Mouse (Mus musculus) frontal cortex, postnatal 36 days (tissue): ENCODE measurements around the gene Ak9.
"Not testable (repeated sequence)": the region's sequence is repeated elsewhere in the genome, so short reads cannot be mapped to it uniquely, and the experiment has no call there.

Experiments used
- DNase-seq, 2 experiments: peaks; one replicate each; pipeline ENCODE4 v3.0.0; 2022; ENCODE audit warnings: low spot score in 2 of 2

The Ak9 gene

GRCm38 (mm10) chr10:41332533-41333043 is 28.8 kb downstream of the Ak9 start:
- DNase-seq: no peak

DNA sequence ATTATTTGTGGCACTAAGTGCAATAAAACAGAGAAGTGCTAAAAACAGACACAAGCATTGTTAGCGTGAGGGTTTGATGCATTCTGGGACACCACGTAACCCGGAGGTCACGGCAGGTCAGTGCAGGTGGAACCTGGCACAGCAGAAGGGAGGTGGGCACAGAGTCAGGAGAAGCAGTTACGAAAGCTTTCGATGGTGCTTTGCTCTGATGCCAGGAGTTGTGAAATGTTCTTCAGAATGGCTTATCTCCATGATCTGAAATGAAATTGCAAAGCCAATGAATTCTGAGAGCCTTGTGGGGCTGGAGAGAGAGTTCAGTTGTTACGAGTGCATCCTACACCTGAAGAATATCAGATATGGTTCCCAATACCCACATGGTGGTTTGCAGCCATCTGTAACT is 37.6 kb downstream of the Ak9 start:
- DNase-seq: no peak

DNA sequence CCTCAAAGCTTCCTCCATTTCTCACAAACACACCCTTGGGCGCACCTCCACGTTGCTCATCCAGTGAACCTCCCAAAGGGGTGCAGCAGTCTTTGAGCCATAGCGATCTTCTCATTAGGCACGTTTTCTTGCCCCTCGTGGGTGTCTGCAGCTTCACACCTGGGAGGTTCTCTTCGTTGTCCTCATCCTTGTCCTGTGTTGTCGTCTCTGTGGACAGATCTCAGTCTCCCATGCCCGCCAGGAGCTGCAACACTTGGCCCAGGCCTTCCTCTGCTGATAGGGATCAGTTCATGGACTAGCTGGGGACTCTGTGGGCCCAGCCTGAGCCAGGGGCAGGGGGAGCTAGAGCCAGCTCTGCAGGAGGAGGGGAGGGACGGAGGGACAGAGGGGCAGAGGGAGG is 61.3 kb downstream of the Ak9 start:
- DNase-seq: no peak

DNA sequence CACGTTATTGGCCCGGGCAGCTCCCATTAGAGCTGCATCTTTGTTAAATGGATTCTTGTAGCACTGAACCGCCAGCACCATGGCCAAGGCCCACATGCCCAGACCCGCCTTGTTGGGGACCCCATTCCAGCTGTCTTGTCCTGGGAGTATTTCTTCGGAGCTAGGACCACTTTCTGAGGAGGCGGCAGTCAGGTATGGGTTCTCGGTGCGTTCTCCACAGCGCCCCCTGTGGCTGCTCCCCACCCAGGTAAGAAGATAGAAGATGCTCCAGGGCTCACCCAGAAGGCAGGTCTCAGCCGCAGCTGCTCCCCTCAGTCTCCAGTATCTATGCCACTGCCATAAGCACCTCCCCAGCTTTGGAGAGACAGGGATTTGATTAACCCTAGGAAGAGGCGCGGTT is 76.7 kb downstream of the Ak9 start:
- DNase-seq: no peak

- DNase-seq: no peak
Observed at GRCm38 (mm10) chr10:41385506-41386221, 81.9 kb downstream of the Ak9 start.

DNA sequence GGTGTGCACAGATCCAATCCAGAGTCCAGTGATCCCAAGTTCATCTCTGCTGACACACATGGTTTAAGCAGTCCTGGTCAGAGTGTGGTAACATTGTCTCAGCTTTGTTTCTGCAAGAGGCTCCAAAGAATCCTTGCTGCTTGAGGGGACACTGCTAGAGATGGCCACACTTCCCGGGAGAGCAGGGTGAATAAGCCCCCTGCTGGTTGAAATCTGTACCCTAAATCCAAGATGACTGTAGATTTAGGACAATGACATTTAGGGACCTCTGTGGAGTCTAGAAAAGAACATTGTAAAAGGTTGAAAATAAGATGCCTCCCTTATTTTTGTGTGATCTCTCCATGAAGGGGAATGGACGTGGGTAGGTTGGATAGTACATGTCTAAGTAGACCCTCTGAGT is 89.8 kb downstream of the Ak9 start:
- DNase-seq: no peak

- no peak for DNase-seq
Observed at GRCm38 (mm10) chr10:41401097-41401496, 97.3 kb downstream of the Ak9 start.

DNA sequence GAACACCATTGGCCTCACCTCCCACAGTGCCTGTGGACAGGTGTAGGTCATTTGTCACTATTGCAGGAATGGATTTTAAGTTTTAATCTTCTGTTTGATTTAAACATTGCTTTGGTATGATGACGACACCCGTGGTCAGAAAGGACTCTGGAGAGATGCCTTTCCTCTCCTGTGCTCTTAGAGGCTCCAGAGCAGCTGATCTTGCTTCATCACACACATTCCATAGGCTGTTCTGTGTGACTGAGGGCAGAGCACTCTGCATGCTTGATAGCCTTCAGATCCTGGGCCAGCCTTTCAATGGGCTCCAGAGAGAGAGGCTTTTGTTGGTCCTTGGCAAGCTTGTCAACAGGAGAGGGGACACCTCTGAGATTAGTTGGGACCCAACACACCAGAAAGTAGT is 99.6 kb downstream of the Ak9 start:
- no peak for DNase-seq

DNA sequence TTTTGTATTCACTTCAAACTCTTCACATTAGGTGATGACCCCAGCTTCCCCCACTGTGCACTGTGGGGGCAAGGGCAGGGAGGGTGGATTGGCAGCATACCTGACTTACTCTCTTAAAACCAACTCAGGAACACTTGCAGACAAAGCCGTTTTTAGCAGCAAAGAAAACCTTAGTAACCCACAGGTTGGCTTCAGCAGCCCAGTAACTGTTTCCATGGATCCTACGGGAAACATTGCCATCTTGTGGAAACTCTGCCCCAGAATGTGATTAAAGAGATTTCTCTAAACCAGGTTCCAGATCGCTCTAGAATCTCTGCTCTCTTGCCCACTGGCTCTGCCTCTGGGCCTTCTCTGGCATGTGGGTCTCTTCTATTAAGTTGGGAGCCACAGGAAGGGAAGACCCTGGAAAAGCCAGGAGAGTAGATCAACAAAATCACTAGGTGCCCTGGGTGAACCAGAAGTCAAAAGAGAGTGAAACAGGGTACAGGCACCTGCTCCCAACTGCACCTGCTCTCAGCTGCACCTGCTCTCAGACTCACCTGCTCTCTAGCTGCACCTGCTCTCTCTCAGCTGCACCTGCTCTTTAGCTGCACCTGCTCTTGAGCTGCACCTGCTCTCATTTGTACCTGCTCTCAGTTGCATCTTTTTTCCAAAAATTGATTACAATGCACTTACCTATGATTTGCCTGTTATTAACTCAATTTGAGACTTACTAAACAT is 100.3 kb downstream of the Ak9 start:
- peak in 1 of 2 experiments; percentile 45 for DNase-seq

GRCm38 (mm10) chr10:41410176-41410575 is 106.4 kb downstream of the Ak9 start:
- DNase-seq: not testable (repeated sequence)

DNA sequence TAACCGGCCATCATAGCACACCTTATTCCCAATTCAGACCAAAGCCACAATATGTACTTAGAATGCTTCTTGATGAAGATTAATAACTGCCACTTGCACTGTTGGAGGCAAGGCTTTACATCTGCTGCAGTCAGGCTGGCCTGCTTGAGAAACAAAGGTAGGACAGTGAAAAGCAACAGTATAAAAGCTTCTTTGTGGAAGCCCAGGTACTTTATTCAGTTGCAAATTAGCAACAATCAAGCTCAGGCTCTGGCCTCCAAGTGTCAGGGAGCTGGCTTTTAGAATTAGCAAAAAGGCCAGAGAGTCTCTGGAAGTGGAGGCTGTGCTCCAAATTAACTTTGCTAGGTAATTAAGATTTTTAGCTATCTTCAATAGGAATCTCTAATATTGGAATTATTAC is 107.0 kb downstream of the Ak9 start:
- not testable (repeated sequence) for DNase-seq

- DNase-seq: not testable (repeated sequence)
Observed at GRCm38 (mm10) chr10:41413471-41413870, 109.7 kb downstream of the Ak9 start.

DNA sequence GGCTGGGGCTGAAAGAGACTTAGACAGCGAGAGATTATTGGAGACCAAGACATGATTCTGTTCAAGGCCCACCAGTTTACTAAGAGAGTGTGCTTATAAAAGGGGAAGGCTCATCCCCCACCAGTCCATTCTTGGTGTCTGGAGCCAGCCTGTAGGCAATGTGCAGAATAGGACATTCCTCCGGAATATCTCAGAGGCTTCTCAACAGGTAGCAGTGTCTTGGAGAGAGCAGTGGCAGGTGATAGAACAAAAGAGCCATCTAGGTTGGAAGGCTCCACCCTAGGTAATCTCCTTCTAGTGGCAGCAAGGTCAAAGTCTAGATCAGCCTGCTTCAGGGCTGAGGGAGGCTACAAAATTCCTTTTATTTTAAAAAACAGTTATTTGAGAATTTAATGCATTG is 111.6 kb downstream of the Ak9 start:
- not testable (repeated sequence) for DNase-seq

GRCm38 (mm10) chr10:41420496-41421200 is 116.9 kb downstream of the Ak9 start:
- DNase-seq: no peak

- no peak for DNase-seq
Observed at GRCm38 (mm10) chr10:41423681-41424080, 119.9 kb downstream of the Ak9 start.

GRCm38 (mm10) chr10:41426368-41426767 is 122.6 kb downstream of the Ak9 start:
- DNase-seq: no peak

- peak; percentile 17 to 62 for DNase-seq
Observed at GRCm38 (mm10) chr10:41434624-41435023, 130.8 kb downstream of the Ak9 start.

DNA sequence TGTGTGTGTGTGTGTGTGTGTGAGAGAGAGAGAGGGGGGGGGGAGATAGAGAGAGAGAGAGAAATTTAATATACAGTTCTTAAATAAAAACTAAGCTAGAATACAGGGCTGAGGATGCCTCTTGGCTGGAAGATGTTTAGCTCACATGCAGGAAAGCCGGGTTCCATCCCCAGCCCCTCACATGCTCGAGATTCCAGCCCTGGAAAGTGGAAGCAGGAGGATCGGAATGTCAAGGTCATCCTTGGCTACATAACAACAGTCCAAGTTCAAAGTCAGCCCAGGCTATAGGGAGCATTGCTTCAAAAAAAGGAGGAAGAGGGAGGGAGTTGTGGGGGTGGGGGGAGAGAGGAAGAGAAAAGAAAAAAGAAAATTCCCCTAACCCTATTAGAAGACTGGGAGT is 131.4 kb downstream of the Ak9 start:
- DNase-seq: no peak

DNA sequence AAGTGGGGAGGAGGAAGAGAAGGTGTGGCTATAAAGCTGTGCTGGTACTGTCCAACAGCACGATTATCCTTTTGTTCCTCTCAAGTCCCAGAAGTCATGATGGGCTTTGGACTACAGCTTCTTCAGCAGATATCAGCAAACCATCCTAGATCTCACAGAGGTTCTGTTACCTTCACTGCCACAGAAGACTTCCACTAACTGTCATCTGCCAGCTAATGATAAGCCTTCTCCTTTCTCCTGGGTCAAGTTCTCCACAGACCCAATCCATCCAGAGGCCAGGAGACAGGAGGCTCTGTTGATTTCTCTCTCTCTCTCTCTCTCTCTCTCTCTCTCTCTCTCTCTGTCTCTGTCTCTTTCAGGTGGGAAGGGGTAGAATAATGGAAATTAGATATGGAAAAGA is 144.4 kb downstream of the Ak9 start:
- DNase-seq: no peak

GRCm38 (mm10) chr10:41449684-41450083 is 145.9 kb downstream of the Ak9 start:
- DNase-seq: peak in 1 of 2 experiments; percentile 36

GRCm38 (mm10) chr10:41450137-41450670 is 146.4 kb downstream of the Ak9 start, which contains the start of gene Zbtb24:
TSS of gene Zbtb24 (plus strand) at chr10:41450383.
- DNase-seq: peak; percentile 86 to 94
